Mouse (Mus musculus) lung, postnatal 14 days (tissue): ENCODE measurements at regions not wholly inside any gene's neighbourhood (a gene's known extent, or its start where the extent isn't known, plus 50 kb on each side); places are given as distances from the start of the nearest gene placed in this dataset.
"Not testable (repeated sequence)": the region's sequence is repeated elsewhere in the genome, so short reads cannot be mapped to it uniquely, and the experiment has no call there.

Source experiments
- DNase-seq: peaks from one replicate; pipeline ENCODE4 v3.0.0; 2021

- DNase-seq: no peak
Measured at GRCm38 (mm10) chr9:14060257-14060656, 214.6 kb upstream of the Sesn3 start.

DNA sequence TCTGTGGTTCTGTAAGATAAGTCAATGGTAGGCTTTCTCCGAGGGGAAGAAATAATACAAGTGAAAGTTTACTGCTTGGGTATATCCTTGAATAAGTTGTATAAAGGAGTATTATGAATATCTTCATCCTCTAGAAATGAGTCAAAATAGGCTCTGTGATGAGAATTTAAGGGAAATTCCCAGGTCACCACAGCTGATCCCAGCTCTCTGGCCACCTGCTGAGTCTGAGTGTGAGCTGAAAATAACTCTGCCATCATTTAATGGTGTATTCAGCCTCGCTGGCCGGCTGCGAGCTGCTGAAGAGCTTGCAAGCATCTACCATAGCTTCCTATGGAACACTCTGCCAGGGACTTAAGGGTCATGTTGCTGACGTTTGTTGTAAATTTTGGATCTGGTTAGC is 213.5 kb upstream of the Sesn3 start:
- DNase-seq: no peak

- no peak for DNase-seq
Measured at GRCm38 (mm10) chr9:14061840-14062239, 213.0 kb upstream of the Sesn3 start.

- no peak for DNase-seq
Measured at GRCm38 (mm10) chr9:14062706-14063105, 212.2 kb upstream of the Sesn3 start.

- DNase-seq: not testable (repeated sequence)
Measured at GRCm38 (mm10) chr9:14066741-14067140, 208.1 kb upstream of the Sesn3 start.

DNA sequence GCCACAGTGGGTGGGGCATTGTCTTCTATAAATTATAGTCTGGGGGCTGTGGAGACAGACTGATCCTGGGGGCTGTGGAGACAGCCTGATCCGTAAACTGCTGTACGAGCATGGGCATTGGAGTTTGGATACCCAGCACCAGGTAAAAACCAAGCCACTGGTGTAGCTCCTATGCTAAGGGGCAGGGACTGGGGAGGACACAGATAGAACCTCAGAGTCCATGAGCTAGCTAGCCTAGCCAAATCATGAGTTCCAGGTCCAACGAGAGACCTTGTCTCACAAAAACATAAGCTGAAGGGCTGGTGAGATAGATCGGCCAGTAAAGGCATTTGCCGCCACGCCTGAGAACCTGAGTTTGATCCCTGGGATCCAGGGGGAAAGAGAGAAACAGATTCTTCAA is 205.8 kb upstream of the Sesn3 start:
- no peak for DNase-seq

DNA sequence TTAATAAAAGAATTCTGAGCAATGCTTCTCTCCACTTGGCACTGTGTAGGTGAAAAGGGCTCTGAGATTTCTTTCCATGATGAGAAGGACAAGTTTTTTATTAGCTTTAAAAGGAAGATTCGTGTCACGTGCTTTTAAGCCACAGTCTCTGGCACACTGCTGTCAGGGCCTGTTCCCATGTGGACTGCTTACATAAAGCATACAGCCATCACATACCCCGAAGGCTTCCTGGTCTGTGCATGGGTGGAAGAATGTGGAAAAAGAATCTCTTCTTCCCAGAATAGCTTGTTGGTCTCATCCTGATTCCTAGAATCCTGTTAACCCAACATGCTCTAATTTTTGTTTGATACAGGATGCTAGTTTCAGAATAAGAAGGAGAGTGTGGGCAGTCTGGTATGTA is 205.1 kb upstream of the Sesn3 start:
- DNase-seq: no peak

DNA sequence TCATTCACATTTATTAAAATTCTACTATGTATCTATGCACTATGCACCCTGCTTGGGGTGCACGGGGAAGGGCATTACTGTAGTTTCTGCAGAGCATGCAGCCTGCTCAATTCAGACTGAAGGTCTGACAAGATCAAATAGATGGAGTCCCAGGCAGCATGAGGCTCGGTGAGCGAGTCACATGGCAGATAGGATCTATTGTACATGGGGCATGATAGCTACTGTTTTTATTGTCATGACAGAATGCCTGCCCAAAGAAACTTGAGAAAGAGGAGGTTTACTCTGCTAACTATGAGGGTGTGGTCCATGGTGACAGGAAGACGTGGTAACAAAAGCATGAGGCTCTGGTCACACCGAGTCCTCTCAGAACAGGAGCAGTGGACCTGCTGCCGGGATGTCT is 203.1 kb upstream of the Sesn3 start:
- no peak for DNase-seq

DNA sequence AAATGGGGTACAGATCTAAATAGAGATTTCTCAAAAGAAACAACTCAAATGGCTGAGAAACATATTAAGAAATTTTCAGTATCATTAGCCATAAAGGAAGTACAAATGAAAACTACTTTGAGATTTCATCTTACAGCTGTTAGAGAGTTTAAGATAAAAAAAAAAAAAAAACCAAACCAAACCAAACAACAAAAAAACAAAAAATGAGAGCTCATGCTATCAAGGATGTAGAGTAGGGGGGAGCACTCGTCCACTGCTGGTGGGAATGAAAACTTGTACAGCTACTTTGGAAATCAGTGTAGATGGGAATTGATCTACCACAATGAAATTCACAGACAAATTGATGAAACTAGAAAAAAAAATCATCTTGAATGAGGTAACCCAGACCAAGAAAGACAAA is 201.9 kb upstream of the Sesn3 start:
- no peak for DNase-seq

DNA sequence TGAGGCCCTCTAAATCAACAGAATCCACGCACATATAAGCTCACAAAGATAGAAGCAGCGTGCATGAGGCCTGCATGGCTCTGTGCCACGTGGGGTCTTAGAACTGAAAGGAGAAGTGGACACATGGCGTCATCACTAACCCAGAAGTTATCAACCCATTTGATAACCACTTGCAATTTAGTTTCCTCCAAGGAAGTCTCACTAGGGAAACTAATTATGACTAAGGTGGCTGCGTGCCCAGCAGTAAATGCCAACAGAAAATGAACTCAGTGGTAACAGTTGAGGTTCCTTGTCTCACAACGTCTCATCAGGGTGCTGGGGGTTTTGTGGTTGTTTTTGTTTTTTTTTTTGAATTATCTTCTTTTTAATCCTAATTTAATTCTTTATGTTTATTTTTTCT is 200.6 kb upstream of the Sesn3 start:
- DNase-seq: no peak

GRCm38 (mm10) chr9:14074866-14075265 is 200.0 kb upstream of the Sesn3 start:
- not testable (repeated sequence) for DNase-seq

DNA sequence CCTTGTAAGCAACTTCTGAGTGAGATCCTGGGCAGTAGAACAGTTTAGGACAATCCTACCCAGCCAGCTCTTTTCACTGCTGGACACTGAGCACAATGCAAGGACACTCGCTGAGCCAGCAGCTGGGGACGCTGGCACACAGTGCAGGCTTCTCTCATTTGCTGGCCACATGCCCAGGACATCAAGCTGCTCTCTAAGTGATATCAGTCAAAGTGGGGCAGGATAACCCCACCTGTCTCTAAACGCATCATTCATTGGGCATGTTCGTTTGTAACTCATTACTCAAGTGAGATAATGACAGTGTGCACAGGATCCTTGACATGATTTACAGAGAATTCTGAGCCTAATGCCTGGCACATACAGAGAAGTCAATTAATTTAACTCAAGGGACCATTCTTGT is 199.4 kb upstream of the Sesn3 start:
- DNase-seq: peak; percentile 70

DNA sequence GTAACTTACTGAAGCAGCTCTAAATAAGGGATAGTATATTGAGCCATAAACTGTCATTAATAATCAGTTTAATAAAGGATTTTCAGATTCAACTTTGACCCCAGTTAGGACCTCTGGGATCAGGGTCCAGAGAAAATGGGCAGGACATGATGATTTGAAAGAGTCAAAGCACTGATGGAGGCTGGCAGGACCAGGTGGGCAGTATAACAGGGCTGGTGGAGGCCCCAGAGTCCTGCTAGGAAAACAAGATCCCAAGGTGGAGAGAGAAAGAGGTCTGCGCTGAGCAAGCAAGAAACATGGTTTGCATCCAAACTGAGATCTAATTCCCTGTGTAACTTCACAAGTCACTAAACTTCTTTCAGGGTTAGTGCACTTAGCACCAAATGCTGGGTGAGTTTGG is 199.0 kb upstream of the Sesn3 start:
- DNase-seq: no peak

- no peak for DNase-seq
Measured at GRCm38 (mm10) chr9:14076728-14077127, 198.1 kb upstream of the Sesn3 start.

GRCm38 (mm10) chr9:14081138-14081537 is 193.7 kb upstream of the Sesn3 start:
- DNase-seq: no peak

DNA sequence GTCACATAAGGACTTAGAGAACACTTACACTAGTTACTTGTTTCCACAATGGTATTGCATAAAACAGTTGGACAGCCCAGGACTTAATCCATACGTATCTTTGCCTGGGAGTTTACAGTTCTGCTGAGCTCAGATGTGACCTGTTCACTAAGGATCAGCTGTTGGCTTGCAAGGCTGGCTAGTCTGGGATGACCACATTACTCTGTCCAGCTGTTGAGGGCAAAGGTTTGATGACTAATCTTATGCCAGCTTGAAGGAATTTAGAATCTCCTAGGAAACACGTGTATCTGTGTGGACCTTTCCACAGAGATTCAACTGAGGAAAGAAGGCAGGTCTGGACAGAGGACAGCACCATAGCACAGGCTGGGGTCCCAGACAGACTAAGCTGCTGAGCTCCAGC is 188.7 kb upstream of the Sesn3 start:
- DNase-seq: no peak

GRCm38 (mm10) chr9:14086611-14087010 is 188.3 kb upstream of the Sesn3 start:
- DNase-seq: no peak

- no peak for DNase-seq
Measured at GRCm38 (mm10) chr9:14087874-14088273, 187.0 kb upstream of the Sesn3 start.

DNA sequence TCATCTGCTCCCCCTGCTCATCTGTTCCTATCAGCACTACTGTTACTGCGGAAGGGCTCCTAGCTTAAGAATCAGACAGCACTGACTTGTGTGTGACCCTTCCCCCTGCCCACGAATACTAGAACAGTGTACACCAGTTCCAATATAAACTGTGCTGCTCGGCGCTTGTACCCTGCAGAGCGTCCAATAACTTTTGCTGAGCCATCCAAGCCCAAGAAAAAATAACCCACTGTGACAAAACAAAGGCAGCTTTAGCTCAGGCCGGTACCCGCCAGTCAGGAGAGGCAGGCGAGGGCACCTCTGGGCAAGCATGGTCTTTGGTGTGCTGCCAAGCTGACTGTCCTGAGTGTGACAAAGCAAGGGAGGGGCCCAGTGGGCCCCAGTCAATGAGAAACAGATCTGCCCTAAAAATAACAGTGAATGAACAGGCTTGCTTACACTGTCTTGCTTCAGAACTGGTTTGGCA is 185.0 kb upstream of the Sesn3 start:
- DNase-seq: peak; percentile 45

- DNase-seq: no peak
Measured at GRCm38 (mm10) chr9:14090454-14090853, 184.4 kb upstream of the Sesn3 start.

- DNase-seq: no peak
Measured at GRCm38 (mm10) chr9:14091099-14091930, 183.6 kb upstream of the Sesn3 start.

- DNase-seq: no peak
Measured at GRCm38 (mm10) chr9:14092996-14093442, 181.8 kb upstream of the Sesn3 start.

DNA sequence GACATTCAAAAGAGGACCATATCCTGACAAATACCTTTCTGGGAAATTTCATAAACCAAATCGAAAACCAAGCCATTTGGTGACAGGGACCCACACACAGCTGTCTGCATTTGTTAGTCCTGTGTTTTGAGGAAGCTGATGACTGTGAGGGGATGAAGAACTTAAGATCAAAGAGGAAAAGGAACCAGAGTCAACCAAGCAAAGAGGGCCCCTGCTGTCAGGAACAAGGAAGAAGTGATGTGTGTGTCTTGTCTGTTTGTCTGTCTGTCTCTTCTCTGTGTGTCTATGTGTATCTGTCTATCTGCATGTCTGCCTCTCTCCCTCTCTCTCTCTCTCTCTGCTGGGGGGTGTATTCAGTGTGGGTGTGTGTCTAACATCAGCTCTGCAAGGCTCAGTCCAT is 171.3 kb upstream of the Sesn3 start:
- no peak for DNase-seq

- peak; percentile 36 for DNase-seq
Measured at GRCm38 (mm10) chr9:14104921-14105320, 169.9 kb upstream of the Sesn3 start.

GRCm38 (mm10) chr9:14106371-14106770 is 168.5 kb upstream of the Sesn3 start:
- no peak for DNase-seq
